Comparison of ENCODE assay signal across 23 mouse cellular contexts in the genomic region with DNA sequence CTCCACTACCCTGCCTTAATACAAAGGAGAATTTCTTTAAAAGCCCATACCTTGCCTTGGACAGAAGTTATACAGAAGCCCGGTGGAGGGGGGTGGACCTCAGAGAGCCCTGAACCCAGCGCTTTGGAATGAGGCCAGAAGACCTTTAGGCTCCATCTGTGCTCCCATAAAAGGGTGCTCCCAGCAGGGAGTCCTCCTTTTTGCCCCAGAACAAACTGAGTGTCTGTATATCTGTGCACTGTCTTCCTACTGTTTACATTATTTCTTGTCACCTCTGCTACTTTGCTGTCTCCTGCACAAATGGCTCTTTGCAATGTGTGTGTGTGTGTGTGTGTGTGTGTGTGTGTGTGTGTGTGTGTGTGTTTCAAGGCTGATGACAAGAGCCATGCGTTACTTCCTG. TPM values are rescaled to one million over a fixed set of nuclear protein-coding genes. Genes with fewer than 3 reads are reported as not detected.
DNase-seq lines count a peak whose midpoint lies in the region; ATAC-seq lines count a peak whose summit lies in the region.
"Had no signal": no experiment of that assay in that cellular context is flagged by ENCODE, and none has a peak within 500 bp of the region (broad histone marks: within the 10 kb centered on the region; RNA-seq: fewer than 3 reads in every experiment).

No protein-coding gene starts in this region.

- H3K4me3 ChIP-seq in heart, embryonic 11.5 days (ENCODE audit: low read depth, low read length) = no peak overlapping the region
- H3K4me3 ChIP-seq in lung, embryonic 16.5 days (ENCODE audit: low read length) = no peak overlapping the region
- H3K4me3 ChIP-seq in intestine, embryonic 16.5 days (ENCODE audit: low read length) = no peak overlapping the region
- H3K4me3 ChIP-seq: embryonic facial prominence, embryonic 12.5 days; forebrain, embryonic 15.5 days; heart, adult 2 months; heart, embryonic 12.5 days; hindbrain, embryonic 10.5 days had no signal

- H3K27me3 ChIP-seq in heart, embryonic 11.5 days (ENCODE audit: control insufficient read depth, insufficient read depth, low read length) = no peaks in the 10 kb centered on the region
- no peaks in the 10 kb centered on the region for H3K27me3 ChIP-seq in lung, embryonic 16.5 days (ENCODE audit: control insufficient read depth, insufficient read depth, low read depth, low read length)
- H3K27me3 ChIP-seq in intestine, embryonic 16.5 days (replicated peaks; ENCODE audit: control insufficient read depth, insufficient read depth, low read length) = no peaks in the 10 kb centered on the region
- H3K27me3 ChIP-seq: embryonic facial prominence, embryonic 12.5 days; forebrain, embryonic 15.5 days; heart, embryonic 12.5 days had no signal

- peak; percentile 73 for DNase-seq in heart, adult 11 months
- DNase-seq in lung, postnatal 10 days = no peak
- DNase-seq in kidney, postnatal 36 days = no peak
- no peak for DNase-seq in left cerebral cortex, adult 8-10 months (ENCODE audit: low spot score in 2 of 2)
- DNase-seq: adrenal gland, adult 8-10 months; B cell, adult 2 months; cerebellum, adult 11 months; cerebellum, adult 8-10 months; cerebellum, postnatal 14 days; gastrocnemius, postnatal 36 days had no signal

- ATAC-seq in heart, embryonic 11.5 days (replicated peaks; ENCODE audit: insufficient number of reproducible peaks, low FRiP score, low TSS enrichment) = no peak
- ATAC-seq in lung, embryonic 16.5 days (ENCODE audit: low read depth) = peak; percentile 57
- peak; percentile 36 for ATAC-seq in intestine, embryonic 16.5 days
- ATAC-seq: CD4-positive, CD25-positive, alpha-beta regulatory T cell, adult 4 months; forebrain, embryonic 15.5 days had no signal

- no peaks in the 10 kb centered on the region for H3K9me3 ChIP-seq in heart, embryonic 11.5 days (replicated peaks; ENCODE audit: control insufficient read depth, low read length)
- H3K9me3 ChIP-seq in lung, embryonic 16.5 days (ENCODE audit: control insufficient read depth, low read length) = no peaks in the 10 kb centered on the region
- no peaks in the 10 kb centered on the region for H3K9me3 ChIP-seq in intestine, embryonic 16.5 days (ENCODE audit: control insufficient read depth, low read length)
- H3K9me3 ChIP-seq: embryonic facial prominence, embryonic 12.5 days; forebrain, embryonic 15.5 days; G1E; heart, embryonic 12.5 days; hindbrain, embryonic 10.5 days had no signal

- peaks cover 4% of the 10 kb centered on the region for H3K36me3 ChIP-seq in heart, embryonic 11.5 days (ENCODE audit: control insufficient read depth, insufficient read depth, low read length)
- H3K36me3 ChIP-seq in lung, embryonic 16.5 days (ENCODE audit: control insufficient read depth, insufficient read depth, low read length) = 0 out of 2 replicates have a peak, but pooled peaks cover 2% of the 10 kb centered on the region
- H3K36me3 ChIP-seq in intestine, embryonic 16.5 days (ENCODE audit: control insufficient read depth, insufficient read depth, low read length) = no peaks in the 10 kb centered on the region
- H3K36me3 ChIP-seq: embryonic facial prominence, embryonic 12.5 days; forebrain, embryonic 15.5 days; G1E; hindbrain, embryonic 10.5 days had no signal

- no peak overlapping the region for H3K4me2 ChIP-seq in heart, embryonic 11.5 days
- H3K4me2 ChIP-seq in lung, embryonic 16.5 days (ENCODE audit: low read depth, low read length) = no peak overlapping the region
- no peak overlapping the region for H3K4me2 ChIP-seq in intestine, embryonic 16.5 days (ENCODE audit: low read depth, low read length)
- H3K4me2 ChIP-seq: embryonic facial prominence, embryonic 12.5 days; forebrain, embryonic 15.5 days; heart, embryonic 12.5 days; hindbrain, embryonic 14.5 days had no signal

- H3K27ac ChIP-seq in heart, embryonic 11.5 days (ENCODE audit: low read depth, low read length) = no peak overlapping the region
- H3K27ac ChIP-seq in lung, embryonic 16.5 days (ENCODE audit: low read length) = no peak overlapping the region
- 0 out of 2 replicates have a peak overlapping the region, but pooled peaks have one; percentile 16 for H3K27ac ChIP-seq in intestine, embryonic 16.5 days (ENCODE audit: low read length)
- H3K27ac ChIP-seq: embryonic facial prominence, embryonic 12.5 days; forebrain, embryonic 15.5 days; heart, adult 2 months; hindbrain, embryonic 10.5 days; hindbrain, embryonic 14.5 days had no signal

- H3K4me1 ChIP-seq in heart, embryonic 11.5 days (ENCODE audit: control insufficient read depth, insufficient read depth, low read length) = peaks cover 2% of the 10 kb centered on the region; the same call in 1 of the 2 replicates
- H3K4me1 ChIP-seq in lung, embryonic 16.5 days (replicated peaks; ENCODE audit: control insufficient read depth, insufficient read depth, low read length) = peaks cover 11% of the 10 kb centered on the region
- no peaks in the 10 kb centered on the region; the same call in 1 of the 2 replicates for H3K4me1 ChIP-seq in intestine, embryonic 16.5 days (ENCODE audit: control insufficient read depth, insufficient read depth, low read length)
- H3K4me1 ChIP-seq: embryonic facial prominence, embryonic 12.5 days; forebrain, embryonic 15.5 days; hindbrain, embryonic 10.5 days had no signal

- WGBS in heart, embryonic 11.5 days (ENCODE audit: insufficient replicate concordance) = 78% methylated on average over 3 of the region's 3 CpGs
- WGBS in lung, embryonic 16.5 days = 52% methylated on average over 3 of the region's 3 CpGs
- WGBS in intestine, embryonic 16.5 days = 39% methylated on average over 3 of the region's 3 CpGs

- no peak overlapping the region for H3K9ac ChIP-seq in heart, embryonic 11.5 days (ENCODE audit: low read depth, low read length)
- no peak overlapping the region for H3K9ac ChIP-seq in lung, embryonic 16.5 days (ENCODE audit: low read length)
- no peak overlapping the region for H3K9ac ChIP-seq in intestine, embryonic 16.5 days (ENCODE audit: low read depth, low read length)
- H3K9ac ChIP-seq: embryonic facial prominence, embryonic 12.5 days; forebrain, embryonic 15.5 days; heart, embryonic 12.5 days; hindbrain, embryonic 14.5 days had no signal

RNA-seq across cellular contexts. Expression of gene Gm9913, which starts 45.8 kb away (rescaled TPM):
- polyA plus RNA-seq in heart, embryonic 11.5 days (2014; fragmentation: Nextera tagmentation; extraction: Ambion mirVana) = 0.42 and 0.45 TPM in 2 replicates
- 0.34 and 0.35 TPM in 2 replicates for polyA plus RNA-seq in lung, embryonic 16.5 days (2015; fragmentation: Nextera tagmentation; extraction: Ambion mirVana)
- 0.16 and 0.51 TPM in 2 replicates for polyA plus RNA-seq in intestine, embryonic 16.5 days (2015; fragmentation: Nextera tagmentation; extraction: Ambion mirVana)
- under 1 TPM in 3 of 4 experiments, not detected in 1; 0.13 to 0.23 (median 0.14) TPM for total RNA-seq in left cerebral cortex, adult 8-10 months (2022)
- total RNA-seq: common myeloid progenitor, adult 5-6 weeks; G1E; gastrocnemius, adult 8-10 months had no signal
- polyA plus RNA-seq: CD4-positive, CD25-positive, alpha-beta regulatory T cell, adult 4 months; G1E; hindbrain, embryonic 14.5 days had no signal

RNA-seq across cellular contexts. Expression of gene Fbn1, which starts 48.7 kb away (rescaled TPM):
- 28.5 and 31.9 TPM in 2 replicates for polyA plus RNA-seq in heart, embryonic 11.5 days (2014; fragmentation: Nextera tagmentation; extraction: Ambion mirVana)
- polyA plus RNA-seq in lung, embryonic 16.5 days (2015; fragmentation: Nextera tagmentation; extraction: Ambion mirVana) = 32.8 and 35.1 TPM in 2 replicates
- 12.6 and 15.6 TPM in 2 replicates for polyA plus RNA-seq in intestine, embryonic 16.5 days (2015; fragmentation: Nextera tagmentation; extraction: Ambion mirVana)
- total RNA-seq in left cerebral cortex, adult 8-10 months (2022) = 1 to 10 TPM; 4.7 to 6.3 (median 5.6) TPM
- polyA plus RNA-seq: CD4-positive, CD25-positive, alpha-beta regulatory T cell, adult 4 months; G1E had no signal
